Mouse (Mus musculus) cerebellum, adult 2 months (tissue): ENCODE results near the gene Tcf12.

Experiments used
- CTCF ChIP-seq: fragments of 200-500 bp; IDR thresholded peaks from 2 replicates; pipeline ENCODE4 v1.5.1; 2011; ENCODE audit warnings: low read depth, mild to moderate bottlenecking, control low read depth, low read length, moderate library complexity, borderline replicate concordance; ENCODE audit not compliant: insufficient read depth
- POLR2A ChIP-seq: fragments of 200-500 bp; IDR thresholded peaks from 2 replicates; pipeline ENCODE4 v1.6.1; 2011; ENCODE audit warnings: low read length, control low read depth, borderline replicate concordance; ENCODE audit not compliant: insufficient read depth

DNA sequence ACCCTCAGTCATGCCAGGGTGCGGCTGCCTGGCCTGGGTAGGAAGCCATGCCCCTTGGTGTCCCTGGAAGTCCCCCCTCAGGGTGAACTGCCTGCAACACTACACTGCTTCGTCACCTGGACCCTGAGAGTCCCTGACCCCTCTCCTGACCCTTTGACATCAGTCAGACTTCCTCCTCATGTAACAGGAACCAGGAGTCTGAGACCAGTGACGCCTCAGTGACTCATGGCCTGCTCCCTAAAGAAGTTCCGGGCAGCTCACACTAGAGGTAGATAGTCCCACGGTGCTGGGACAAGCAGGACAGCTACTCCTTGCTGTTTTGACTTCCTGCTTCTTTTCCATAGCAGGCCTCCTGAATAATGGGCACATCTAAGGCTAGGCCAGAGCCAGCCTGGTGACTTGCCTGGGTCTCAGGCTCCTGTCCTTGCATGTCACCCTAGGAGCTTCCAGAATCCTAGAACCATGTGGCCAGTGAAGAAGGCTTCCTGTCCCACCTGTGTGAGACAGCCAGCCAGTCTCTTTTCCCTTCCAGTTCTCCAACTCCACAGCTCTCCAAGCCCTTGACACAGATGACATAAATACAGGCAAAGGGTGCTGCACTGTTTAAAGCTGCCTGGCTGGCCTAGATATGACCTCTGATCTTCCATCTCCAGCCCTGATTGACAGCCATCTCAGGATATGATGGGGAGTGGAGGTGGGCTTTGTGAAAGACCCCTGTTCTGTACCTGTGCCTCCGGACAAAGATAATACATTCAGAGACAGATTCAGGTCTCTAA is 305.8 kb downstream of the Tcf12 start:
- TF ChIP-seq CTCF, result no peak
- TF ChIP-seq POLR2A, result no peak
